Mouse (Mus musculus): ENCODE measurements at regions not wholly inside any gene's neighbourhood (a gene's known extent, or its start where the extent isn't known, plus 50 kb on each side); places are given as distances from the start of the nearest gene placed in this dataset.

- TF ChIP-seq HCFC1 (IDR thresholded peaks at IDR 0.05; ENCODE audit: borderline replicate concordance, insufficient read depth, low read length) (no peak), MAFK (IDR thresholded peaks at IDR 0.05; ENCODE audit: insufficient read depth, low read depth, low read length) (no peak)
Measured at GRCm38 (mm10) chr16:87225085-87225484, 128.9 kb upstream of the N6amt1 start.

All from ES-E14 (cell line).